Mouse (Mus musculus): ENCODE data around the gene Svop.

DNA sequence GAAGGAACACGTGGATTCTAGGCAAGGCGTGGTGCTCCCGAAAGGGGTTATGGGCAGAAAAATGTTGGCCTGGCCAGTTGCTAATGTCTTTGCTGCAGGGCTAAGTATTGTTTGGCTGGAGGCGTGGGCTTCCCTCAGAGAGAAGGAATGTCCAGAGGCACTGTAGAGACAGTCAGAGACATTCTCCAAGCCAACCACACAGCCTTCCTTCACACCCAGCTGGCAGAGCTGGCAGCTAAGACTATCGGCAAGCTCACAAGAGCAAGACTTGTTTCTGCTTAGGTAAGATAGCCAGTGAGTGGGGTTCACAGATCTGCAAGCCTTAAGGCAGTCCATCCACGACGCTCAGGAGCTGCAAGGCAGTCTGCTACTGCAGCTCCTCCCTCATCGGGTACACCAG is 114.1 kb downstream of the Svop start:
- TF ChIP-seq E2F4 (IDR thresholded peaks at IDR 0.05; ENCODE audit: insufficient replicate concordance, low read depth, low read length) = no peak
- TF ChIP-seq ZMIZ1 (IDR thresholded peaks at IDR 0.05; ENCODE audit: low read depth, low read length) = no peak
- TF ChIP-seq UBTF (IDR thresholded peaks at IDR 0.05; ENCODE audit: low read depth, low read length) = no peak
- TF ChIP-seq CTCF (conservative IDR thresholded peaks at IDR 0.05 in 1 of 2, IDR thresholded peaks at IDR 0.05 in 1 of 2; ENCODE audit: low read depth in 2 of 2, low read length in 2 of 2) = no peak
- TF ChIP-seq POLR2A (IDR thresholded peaks at IDR 0.05; ENCODE audit: low read depth, low read length) = no peak
